Mouse (Mus musculus) megakaryocyte progenitor cell, adult 5-6 weeks (primary cell): ENCODE data around the gene Uqcc3. TPM values are rescaled to one million over a fixed set of nuclear protein-coding genes. Genes with fewer than 3 reads are reported as not detected.
"Not testable (repeated sequence)": the region's sequence is repeated elsewhere in the genome, so short reads cannot be mapped to it uniquely, and the experiment has no call there.

Experiments used
- ATAC-seq: replicated peaks from 2 replicates; pipeline ENCODE4 v1.8.0; 2016; ENCODE audit warnings: mild to moderate bottlenecking, moderate TSS enrichment, inconsistent platforms; ENCODE audit not compliant: poor library complexity
- total RNA-seq, 2 experiments: library from RNA; stranded (forward) in 1 of 2; stranded (reverse) in 1 of 2; fragments of 157-497, 149-512 nt in 1 of 2; fragments of 200-1000 nt in 1 of 2; gene quantifications; 2 replicates each; pipeline versions ENCODE4 v1.2.3 to v1.2.4; 2015 to 2017

Gene Uqcc3
- total RNA-seq, 2 experiments from 2014 or later, result 44.4 to 93.0 TPM

- no peak for ATAC-seq
Measured at GRCm38 (mm10) chr19:8852236-8852928, 28.3 kb downstream of the Uqcc3 start.

- no peak for ATAC-seq
Measured at GRCm38 (mm10) chr19:8851639-8852038, 29.1 kb downstream of the Uqcc3 start.

DNA sequence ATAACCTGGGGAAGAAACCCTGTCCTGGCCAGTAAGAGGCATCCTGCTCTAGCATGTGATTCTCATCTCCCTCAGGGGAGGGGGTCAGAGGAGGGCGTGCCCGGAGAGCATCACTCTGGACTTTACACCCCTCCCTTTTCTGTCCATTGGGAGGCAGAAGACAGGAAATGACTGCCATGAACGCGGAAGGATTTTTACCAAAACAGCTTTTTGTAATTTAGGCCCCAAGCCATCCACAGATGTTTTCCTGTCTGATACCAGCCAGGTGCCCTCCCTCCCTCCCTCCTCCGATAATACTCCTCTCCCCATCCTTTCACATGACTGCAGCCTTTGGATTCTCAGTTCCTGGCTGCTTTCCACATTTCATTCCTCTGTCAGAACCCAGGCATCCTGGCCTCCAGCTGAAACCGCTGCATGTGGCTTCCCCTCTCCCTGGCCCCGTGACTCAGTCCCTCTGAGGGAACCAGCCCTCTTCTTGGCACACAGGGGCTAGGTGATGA lies 30.3 kb downstream of the Uqcc3 start, which contains the start of gene Lrrn4cl:
Gene Lrrn4cl (plus strand): TSS at position 367 of the 500 bp plus-strand sequence.
- ATAC-seq, result no peak

DNA sequence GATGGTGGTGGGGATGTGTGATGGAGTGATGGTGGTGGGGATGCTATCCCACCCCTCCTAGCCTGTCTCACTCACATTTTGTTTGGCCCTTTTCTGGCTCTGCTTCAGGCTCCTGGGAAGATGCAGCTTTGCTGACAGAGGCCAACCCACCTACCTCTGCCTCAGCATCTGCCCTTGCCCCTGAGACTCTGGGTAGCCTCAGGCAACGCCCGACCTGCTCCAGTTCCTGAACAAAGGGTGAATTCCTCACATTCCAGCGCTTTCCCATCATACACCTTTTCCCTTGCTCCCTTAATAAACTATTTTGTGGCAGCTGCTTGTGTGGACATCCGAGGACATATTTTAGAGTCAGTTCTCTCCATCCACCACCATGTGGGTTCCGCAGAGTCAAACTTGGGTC lies 32.4 kb downstream of the Uqcc3 start:
- no peak for ATAC-seq

DNA sequence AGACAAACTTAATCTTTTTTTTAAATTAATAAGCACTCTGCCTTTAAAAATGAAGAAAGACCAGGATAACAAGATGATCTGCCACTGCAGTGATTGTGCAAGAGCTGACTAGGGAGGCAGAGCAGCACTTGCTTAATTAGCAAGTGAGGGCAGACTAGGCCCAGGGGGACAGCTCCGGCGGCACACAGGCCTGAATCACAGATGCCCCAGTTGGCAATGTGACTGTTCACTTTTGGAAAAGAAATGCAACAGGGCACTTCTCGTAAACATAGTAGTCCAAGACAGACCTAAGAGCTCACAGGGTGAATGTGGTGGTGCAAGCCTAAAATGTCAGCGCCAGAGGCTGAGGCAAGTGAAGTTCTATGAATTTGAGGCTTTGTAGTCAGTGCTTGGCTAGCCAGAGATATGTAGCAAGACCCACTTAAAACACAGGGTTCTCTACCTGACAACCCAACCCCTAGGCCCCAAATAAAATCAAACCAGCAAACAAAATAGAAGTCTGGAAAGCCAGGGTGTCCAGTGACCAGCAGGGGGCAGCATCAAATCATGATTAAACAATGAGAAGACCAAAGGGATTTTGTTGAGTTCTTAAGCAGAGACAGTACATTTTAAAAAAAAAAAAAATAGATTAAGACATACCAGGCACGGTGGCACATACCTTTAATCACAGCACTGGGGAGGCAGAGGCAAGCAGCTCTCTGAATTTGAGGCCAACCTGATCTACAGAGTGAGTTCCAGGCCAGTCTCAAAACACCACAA lies 36.2 kb downstream of the Uqcc3 start:
- peak; percentile 66 for ATAC-seq

- ATAC-seq, result no peak
Measured at GRCm38 (mm10) chr19:8842961-8843360, 37.8 kb downstream of the Uqcc3 start.

DNA sequence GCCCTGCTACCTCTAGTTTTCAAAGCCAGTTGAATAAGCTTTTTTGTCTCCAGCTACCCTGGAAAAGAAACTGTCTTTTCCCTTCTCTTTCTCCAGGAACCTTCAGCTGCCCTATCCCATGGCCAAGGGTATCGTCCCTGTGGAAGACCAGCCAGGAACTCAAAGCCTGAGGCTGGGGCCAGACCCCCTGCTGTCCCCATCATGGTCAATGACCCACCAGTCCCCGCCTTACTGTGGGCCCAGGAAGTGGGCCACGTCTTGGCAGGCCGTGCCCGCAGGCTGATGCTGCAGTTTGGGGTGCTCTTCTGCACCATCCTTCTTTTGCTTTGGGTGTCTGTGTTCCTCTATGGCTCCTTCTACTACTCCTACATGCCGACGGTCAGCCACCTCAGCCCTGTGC lies 39.7 kb downstream of the Uqcc3 start:
- ATAC-seq, result no peak

DNA sequence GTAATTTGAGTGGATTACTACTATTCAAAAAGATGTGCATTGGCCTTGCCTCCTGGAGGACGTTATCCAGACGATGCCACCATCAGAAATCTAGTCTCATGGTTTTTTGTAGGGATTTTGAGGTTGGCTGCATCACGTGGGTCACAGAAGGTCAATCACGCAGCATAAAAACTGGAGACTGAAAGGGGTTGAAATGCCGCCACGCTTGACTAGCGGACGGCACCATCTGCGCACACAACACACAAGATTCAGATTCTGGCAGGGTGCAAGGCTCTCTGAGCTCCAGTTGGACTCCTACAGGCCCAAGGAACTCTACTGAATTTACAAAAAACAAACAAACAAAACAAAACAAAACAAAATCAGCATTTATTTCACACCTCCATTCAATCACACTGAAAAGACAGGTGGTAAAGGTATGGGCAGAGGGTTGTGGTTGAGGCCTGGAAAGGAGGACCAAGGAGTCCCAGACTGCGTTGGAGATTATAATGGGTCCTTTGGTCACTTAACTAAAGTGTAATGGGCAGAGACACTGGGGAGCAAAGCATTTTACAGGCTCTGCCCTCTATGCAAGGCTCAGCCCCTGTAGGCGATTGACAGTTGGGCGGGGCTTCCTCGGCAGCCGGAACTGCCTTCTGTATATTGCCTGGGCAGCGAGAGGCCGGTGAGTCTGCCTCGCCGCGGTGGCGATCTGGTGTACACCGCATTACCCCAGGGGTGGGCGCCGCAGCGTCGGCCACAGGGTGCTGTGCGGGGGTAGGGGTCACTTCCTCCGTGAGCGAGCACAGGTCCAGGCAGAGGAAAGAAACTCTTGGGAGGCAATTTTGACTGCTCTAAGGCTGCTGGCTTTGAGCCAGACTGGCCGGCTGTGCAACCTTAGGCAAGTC lies 40.6 kb downstream of the Uqcc3 start:
- peak; percentile 56 for ATAC-seq

DNA sequence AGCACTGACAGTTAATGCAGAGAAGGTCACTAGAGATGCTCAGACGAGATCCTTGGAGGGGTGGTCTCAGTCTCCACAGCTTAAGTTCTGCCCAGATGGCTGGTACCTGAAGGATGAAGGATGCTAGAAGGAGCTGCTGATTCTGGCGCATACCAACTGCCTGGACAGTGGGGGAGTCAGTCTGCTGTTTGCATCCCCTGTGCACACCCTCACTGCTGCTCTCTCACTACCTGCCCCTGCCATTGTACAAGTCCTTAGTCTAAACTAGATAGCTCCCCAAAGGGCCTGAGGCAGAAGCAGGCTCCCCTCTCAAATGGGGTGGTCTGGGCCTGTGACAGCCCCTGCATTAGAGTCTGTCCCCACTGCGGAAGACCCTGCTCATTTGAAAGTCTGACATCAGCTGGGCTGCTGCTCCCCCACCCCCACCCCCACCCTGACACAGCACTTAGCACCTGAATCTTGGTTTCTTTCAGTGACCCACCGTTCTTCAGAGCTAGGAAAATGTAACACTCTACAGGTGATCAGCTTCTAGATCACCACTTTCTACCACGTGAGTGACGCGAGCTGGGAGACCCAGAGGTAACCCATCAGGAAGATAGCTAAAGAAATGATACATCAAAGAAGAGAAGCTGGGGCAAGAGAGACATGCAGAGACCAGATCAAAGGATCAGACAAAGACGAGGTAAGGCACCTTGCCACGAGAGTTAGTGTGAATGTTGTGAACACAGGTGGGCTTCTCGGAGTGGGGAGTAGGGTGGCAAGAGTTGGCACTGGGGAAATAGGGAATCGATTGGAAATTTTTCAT lies 41.4 kb downstream of the Uqcc3 start, which contains the start of gene Gng3:
Gene Gng3 (minus strand): TSS at position 92 of the 805 bp plus-strand sequence.
- ATAC-seq, result no peak

GRCm38 (mm10) chr19:8838041-8838730 lies 42.5 kb downstream of the Uqcc3 start:
- peak; percentile 5; the same call in 1 of the 2 replicates for ATAC-seq

DNA sequence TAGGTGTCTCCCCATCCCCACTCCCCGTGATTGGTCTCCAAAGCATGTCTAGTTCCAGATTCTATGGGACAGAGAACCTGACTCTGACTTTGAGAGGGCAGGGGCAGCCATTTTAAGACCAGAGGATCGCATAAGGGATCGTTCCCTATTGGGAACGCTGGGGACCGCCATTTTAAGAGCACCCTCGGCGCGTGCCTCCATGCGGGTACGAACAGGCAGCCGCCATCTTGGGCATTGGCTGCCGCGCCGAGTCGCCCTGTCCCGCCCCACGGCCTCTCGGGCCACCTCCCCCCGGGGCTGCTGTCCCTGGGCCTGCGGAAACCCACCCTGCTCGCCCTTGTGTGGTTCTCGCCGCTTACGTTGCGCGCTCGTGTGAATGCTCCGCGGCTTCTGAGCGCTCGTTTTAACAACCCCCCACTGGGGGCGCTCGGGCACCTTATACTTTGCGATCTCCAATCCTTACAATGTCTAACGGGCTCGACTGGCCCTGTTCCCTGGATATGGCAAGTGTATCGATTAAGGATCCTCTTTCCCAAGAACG lies 43.4 kb downstream of the Uqcc3 start, which contains the start of gene Bscl2:
Gene Bscl2 (plus strand): TSS at position 217 of the 541 bp plus-strand sequence.
- peak; percentile 83 for ATAC-seq

- ATAC-seq, result not testable (repeated sequence)
Measured at GRCm38 (mm10) chr19:8836327-8836726, 44.4 kb downstream of the Uqcc3 start.

DNA sequence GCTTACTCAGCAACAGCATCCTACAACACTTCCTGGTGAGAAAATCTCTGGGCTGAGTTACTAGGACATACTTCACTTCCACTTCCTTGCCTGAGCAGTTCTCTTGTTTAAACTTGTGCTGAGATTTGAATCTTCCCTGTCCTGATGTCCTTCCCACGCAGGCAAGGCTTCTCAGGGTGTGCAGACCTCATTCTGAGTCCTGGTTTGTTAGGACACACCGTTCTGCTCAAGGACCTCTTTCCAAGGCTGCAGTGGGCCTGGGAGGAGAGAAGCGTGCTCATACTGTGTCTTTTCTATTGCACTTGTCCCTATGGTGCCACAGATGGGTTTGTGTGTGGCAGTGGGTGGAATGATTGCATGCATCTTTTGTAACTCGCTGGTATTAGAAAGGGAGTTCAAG lies 47.8 kb downstream of the Uqcc3 start:
- ATAC-seq, result no peak

GRCm38 (mm10) chr19:8831262-8831661 lies 49.5 kb downstream of the Uqcc3 start:
- ATAC-seq, result 0 out of 2 replicates have a peak, but pooled peaks have one; percentile 27

GRCm38 (mm10) chr19:8830664-8831063 lies 50.1 kb downstream of the Uqcc3 start:
- no peak for ATAC-seq
